Mouse (Mus musculus): ENCODE results near the gene Il11. TPM values are rescaled to one million over a fixed set of nuclear protein-coding genes. Genes with fewer than 3 reads are reported as not detected.

Il11 gene
- polyA plus RNA-seq, 1 experiment: 1.3 TPM

GRCm38 (mm10) chr7:4741672-4742481 is 40.8 kb downstream of the Il11 start:
- Histone ChIP-seq H3K27me3 (ENCODE audit: control insufficient read depth, insufficient read depth, insufficient read length) (no peaks in the 10 kb centered on the region), H3K36me3 (ENCODE audit: control insufficient read depth, insufficient read depth) (no peaks in the 10 kb centered on the region), H3K4me3 (ENCODE audit: insufficient read depth, poor library complexity, severe bottlenecking) (no peak overlapping the region), H3K79me3 (ENCODE audit: low read depth) (peaks cover 2% of the 10 kb centered on the region), H3K79me2 (ENCODE audit: control insufficient read depth, insufficient read depth) (peaks cover 7% of the 10 kb centered on the region), H3ac (ENCODE audit: control insufficient read depth, insufficient read length, low read depth) (no peak overlapping the region)
- TF ChIP-seq MYOG (IDR thresholded peaks at IDR 0.05; ENCODE audit: control insufficient read depth, extremely low read depth, insufficient read length): no peak
- TF ChIP-seq FOSL1 (IDR thresholded peaks at IDR 0.05; ENCODE audit: insufficient read depth, low read length, poor library complexity, severe bottlenecking): no peak
- no peak for TF ChIP-seq MYOD1 (IDR thresholded peaks at IDR 0.05; ENCODE audit: control insufficient read depth, insufficient read length, low read depth)
- no peak for TF ChIP-seq CTCF (IDR thresholded peaks at IDR 0.05; ENCODE audit: control insufficient read depth, insufficient read depth, insufficient read length)
- TF ChIP-seq USF1 (IDR thresholded peaks at IDR 0.05; ENCODE audit: low read depth): no peak
- TF ChIP-seq MAX (IDR thresholded peaks at IDR 0.05): no peak

- Histone ChIP-seq H3K79me3 (ENCODE audit: low read depth) (peaks cover 2% of the 10 kb centered on the region), H3K36me3 (ENCODE audit: control insufficient read depth, insufficient read depth) (no peaks in the 10 kb centered on the region), H3K79me2 (ENCODE audit: control insufficient read depth, insufficient read depth) (peaks cover 7% of the 10 kb centered on the region), H3ac (ENCODE audit: control insufficient read depth, insufficient read length, low read depth) (peak overlapping the region; percentile 61), H3K27me3 (ENCODE audit: control insufficient read depth, insufficient read depth, insufficient read length) (no peaks in the 10 kb centered on the region), H3K4me3 (ENCODE audit: insufficient read depth, poor library complexity, severe bottlenecking) (peak overlapping the region; percentile 57)
- TF ChIP-seq MYOG (IDR thresholded peaks at IDR 0.05; ENCODE audit: control insufficient read depth, extremely low read depth, insufficient read length): no peak
- TF ChIP-seq MAX (IDR thresholded peaks at IDR 0.05): no peak
Observed at GRCm38 (mm10) chr7:4741151-4741550, 41.5 kb downstream of the Il11 start.

- TF ChIP-seq MAX (IDR thresholded peaks at IDR 0.05) (no peak), MYOG (IDR thresholded peaks at IDR 0.05; ENCODE audit: control insufficient read depth, extremely low read depth, insufficient read length) (no peak), CEBPB (IDR thresholded peaks at IDR 0.05; ENCODE audit: low read depth) (no peak)
- peak overlapping the region; percentile 61 for H3ac ChIP-seq (ENCODE audit: control insufficient read depth, insufficient read length, low read depth)
- H3K79me3 ChIP-seq (ENCODE audit: low read depth): peaks cover 2% of the 10 kb centered on the region
- H3K27me3 ChIP-seq (ENCODE audit: control insufficient read depth, insufficient read depth, insufficient read length): no peaks in the 10 kb centered on the region
- peak overlapping the region; percentile 57 for H3K4me3 ChIP-seq (ENCODE audit: insufficient read depth, poor library complexity, severe bottlenecking)
- peaks cover 7% of the 10 kb centered on the region for H3K79me2 ChIP-seq (ENCODE audit: control insufficient read depth, insufficient read depth)
- no peaks in the 10 kb centered on the region for H3K36me3 ChIP-seq (ENCODE audit: control insufficient read depth, insufficient read depth)
Observed at GRCm38 (mm10) chr7:4740309-4740727, 42.3 kb downstream of the Il11 start.

DNA sequence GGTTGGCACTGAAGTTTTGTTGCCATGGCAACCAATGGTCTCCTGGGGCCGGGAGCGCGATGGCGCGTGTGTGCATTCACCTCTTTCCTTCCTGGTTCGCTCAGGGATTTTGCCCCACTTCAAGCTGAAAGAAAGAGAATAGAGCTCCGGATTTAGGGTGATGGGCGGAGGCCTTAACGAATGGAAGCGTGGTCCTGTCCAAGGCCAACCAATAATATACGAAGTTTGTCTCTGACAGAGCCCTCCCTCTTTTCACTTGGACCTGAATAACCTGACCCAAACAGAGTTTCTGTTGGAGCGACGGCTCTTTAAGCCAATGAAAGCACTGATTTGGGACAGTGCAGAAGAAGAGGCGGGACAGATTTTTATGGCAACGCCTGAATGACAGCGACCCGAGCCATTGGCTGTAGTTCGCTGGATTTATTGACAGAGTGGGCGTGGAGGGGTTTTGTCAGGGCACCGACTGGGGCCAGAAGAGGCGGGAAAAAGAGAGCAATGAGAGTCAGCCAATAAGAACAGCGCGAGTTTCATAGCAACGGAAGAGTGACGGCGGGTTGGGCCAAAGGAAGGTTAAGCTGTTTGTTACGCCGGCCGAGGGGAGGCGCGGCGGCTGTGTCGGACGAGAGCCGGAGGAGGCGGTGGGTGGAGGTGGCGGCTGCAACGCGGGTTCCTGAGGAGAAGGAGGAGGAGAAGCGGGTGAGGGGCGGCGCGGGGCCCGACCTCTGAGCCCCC is 42.9 kb downstream of the Il11 start, which contains the start of gene Kmt5c:
Gene Kmt5c, plus strand, starts transcription at position 572 of the 732 bp plus-strand sequence.
- peak within 1 kb of the TSS; percentile 61 for H3ac ChIP-seq (ENCODE audit: control insufficient read depth, insufficient read length, low read depth)
- TF ChIP-seq MYOG (IDR thresholded peaks at IDR 0.05; ENCODE audit: control insufficient read depth, extremely low read depth, insufficient read length) (no peak), CEBPB (IDR thresholded peaks at IDR 0.05; ENCODE audit: low read depth) (no peak), CTCF (IDR thresholded peaks at IDR 0.05; ENCODE audit: control insufficient read depth, insufficient read depth, insufficient read length) (no peak), FOSL1 (IDR thresholded peaks at IDR 0.05; ENCODE audit: insufficient read depth, low read length, poor library complexity, severe bottlenecking) (no peak), MYOD1 (IDR thresholded peaks at IDR 0.05; ENCODE audit: control insufficient read depth, insufficient read length, low read depth) (no peak), USF1 (IDR thresholded peaks at IDR 0.05; ENCODE audit: low read depth) (no peak), MAX (IDR thresholded peaks at IDR 0.05) (no peak)
- H3K27me3 ChIP-seq (ENCODE audit: control insufficient read depth, insufficient read depth, insufficient read length): no peaks in the 10 kb centered on the region
- peak within 1 kb of the TSS; percentile 57 for H3K4me3 ChIP-seq (ENCODE audit: insufficient read depth, poor library complexity, severe bottlenecking)
- H3K79me2 ChIP-seq (ENCODE audit: control insufficient read depth, insufficient read depth): peaks cover 7% of the 10 kb centered on the region
- H3K36me3 ChIP-seq (ENCODE audit: control insufficient read depth, insufficient read depth): no peaks in the 10 kb centered on the region
- peaks cover 2% of the 10 kb centered on the region for H3K79me3 ChIP-seq (ENCODE audit: low read depth)

- Histone ChIP-seq H3ac (ENCODE audit: control insufficient read depth, insufficient read length, low read depth) (peak overlapping the region; percentile 36), H3K79me3 (ENCODE audit: low read depth) (peaks cover 2% of the 10 kb centered on the region), H3K79me2 (ENCODE audit: control insufficient read depth, insufficient read depth) (peaks cover 7% of the 10 kb centered on the region), H3K4me3 (ENCODE audit: insufficient read depth, poor library complexity, severe bottlenecking) (peak overlapping the region; percentile 18), H3K27me3 (ENCODE audit: control insufficient read depth, insufficient read depth, insufficient read length) (no peaks in the 10 kb centered on the region), H3K36me3 (ENCODE audit: control insufficient read depth, insufficient read depth) (no peaks in the 10 kb centered on the region)
- TF ChIP-seq USF1 (IDR thresholded peaks at IDR 0.05; ENCODE audit: low read depth): no peak
- no peak for TF ChIP-seq MYOD1 (IDR thresholded peaks at IDR 0.05; ENCODE audit: control insufficient read depth, insufficient read length, low read depth)
- TF ChIP-seq CEBPB (IDR thresholded peaks at IDR 0.05; ENCODE audit: low read depth): no peak
- no peak for TF ChIP-seq MYOG (IDR thresholded peaks at IDR 0.05; ENCODE audit: control insufficient read depth, extremely low read depth, insufficient read length)
- no peak for TF ChIP-seq CTCF (IDR thresholded peaks at IDR 0.05; ENCODE audit: control insufficient read depth, insufficient read depth, insufficient read length)
- no peak for TF ChIP-seq FOSL1 (IDR thresholded peaks at IDR 0.05; ENCODE audit: insufficient read depth, low read length, poor library complexity, severe bottlenecking)
- TF ChIP-seq MAX (IDR thresholded peaks at IDR 0.05): no peak
Observed at GRCm38 (mm10) chr7:4739041-4739543, 43.6 kb downstream of the Il11 start.

Measured in C2C12 (cell line).